Mouse (Mus musculus) lung, adult 2 months (tissue): ENCODE measurements at regions not wholly inside any gene's neighbourhood (a gene's known extent, or its start where the extent isn't known, plus 50 kb on each side); places are given as distances from the start of the nearest gene placed in this dataset.

Experiments used
- DNase-seq: peaks from one replicate; pipeline ENCODE4 v3.0.0; 2022
- H3K4me1 ChIP-seq: fragments of 200-500 bp; 2 replicates; pipeline ENCODE4 v1.6.1; 2011; ENCODE audit warnings: low read length; ENCODE audit not compliant: control insufficient read depth, insufficient read depth
- H3K4me3 ChIP-seq: fragments of 200-500 bp; replicated peaks from 2 replicates; pipeline ENCODE3; 2011; ENCODE audit warnings: low read depth, mild to moderate bottlenecking, control low read depth, low read length; ENCODE audit errors: extremely low read depth
- CTCF ChIP-seq: fragments of 200-500 bp; IDR thresholded peaks from 2 replicates; pipeline ENCODE4 v1.5.1; 2011; ENCODE audit warnings: mild to moderate bottlenecking, low read length, control low read depth; ENCODE audit not compliant: insufficient read depth
- POLR2A ChIP-seq: fragments of 200-500 bp; IDR thresholded peaks from 2 replicates; pipeline ENCODE4 v1.6.1; 2011; ENCODE audit warnings: low read depth, mild to moderate bottlenecking, control low read depth, low read length, borderline replicate concordance; ENCODE audit errors: extremely low read depth
- WGBS: fragments of 180-500 bp; shearing (Covaris S2); methylation state at CpG from one replicate; pipeline ENCODE4 v1.1.7; 2018; 5-methylcytosine and 5-hydroxymethylcytosine counted together

DNA sequence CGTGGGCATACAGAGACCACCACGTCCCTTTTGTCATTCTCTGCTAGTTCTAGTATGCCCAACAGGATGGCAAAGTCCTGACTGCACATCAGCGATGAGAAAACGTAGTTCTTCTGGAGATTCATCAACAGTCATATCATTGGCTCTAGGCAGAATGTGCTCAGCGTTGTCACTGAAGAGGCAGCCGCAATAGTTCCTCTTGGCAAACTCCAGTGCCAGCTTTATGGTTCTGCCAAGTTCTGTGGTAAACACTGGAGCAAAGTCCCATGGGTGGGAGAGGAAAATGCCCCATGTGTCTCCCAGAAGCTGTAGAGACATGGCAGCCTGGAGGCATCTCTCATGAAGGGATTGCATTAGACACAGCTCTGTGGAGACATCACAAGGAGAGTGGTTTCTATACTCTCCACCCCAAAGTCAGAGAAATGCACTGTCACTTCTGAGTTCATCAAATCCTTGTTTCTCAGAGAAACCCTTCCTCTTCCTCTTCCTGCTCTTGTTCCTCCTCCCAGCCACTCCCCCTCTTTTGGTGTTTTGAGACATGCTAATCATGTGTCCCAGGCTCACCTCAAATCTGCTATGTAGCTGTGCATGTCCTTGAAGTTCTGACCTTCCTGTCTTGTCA, 54.6 kb upstream of the Ugp2 start:
- DNase-seq, result no peak
- WGBS, result 74% methylated on average over 6 of the region's 6 CpGs
- H3K4me3 ChIP-seq, result no peak overlapping the region
- no peak for TF ChIP-seq CTCF
- TF ChIP-seq POLR2A, result no peak
- H3K4me1 ChIP-seq, result peaks cover 2% of the 10 kb centered on the region; the same call in 1 of the 2 replicates

GRCm38 (mm10) chr11:21424345-21424744, 53.3 kb upstream of the Ugp2 start:
- no peak for DNase-seq
- TF ChIP-seq CTCF (no peak), POLR2A (no peak)

DNA sequence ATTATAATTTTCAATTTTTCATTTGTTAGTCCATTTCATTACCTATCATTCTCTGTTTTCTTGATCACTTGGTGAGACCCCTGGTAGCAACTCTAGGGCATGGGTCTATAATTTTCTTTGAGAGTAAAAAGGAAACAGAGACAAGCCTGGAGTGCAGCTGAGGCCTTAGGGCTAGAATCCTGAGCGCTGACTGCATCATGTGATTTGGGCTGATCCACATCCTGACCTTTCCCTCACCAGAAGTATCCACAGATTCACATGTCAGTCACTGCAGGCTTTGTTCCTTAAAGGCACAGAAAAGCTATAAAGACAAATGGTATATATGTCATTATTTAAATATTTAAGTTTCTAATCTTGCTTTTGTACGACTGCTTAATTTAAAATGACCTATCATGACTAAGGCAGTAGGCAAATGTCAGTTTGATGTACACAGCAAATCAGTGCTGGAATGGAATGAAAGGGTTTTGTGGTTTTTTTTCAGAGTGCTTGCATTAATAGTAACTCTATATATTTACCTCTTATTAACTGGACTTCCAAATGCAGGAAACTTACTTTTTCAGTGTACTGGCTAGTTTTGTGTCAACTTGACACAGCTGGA, 51.4 kb upstream of the Ugp2 start:
- WGBS, result 59% methylated on average over 2 of the region's 2 CpGs
- Histone ChIP-seq H3K4me3 (no peak overlapping the region), H3K4me1 (no peaks in the 10 kb centered on the region)
- no peak for DNase-seq
- TF ChIP-seq CTCF, result no peak
- no peak for TF ChIP-seq POLR2A

More at GRCm38 (mm10) chr11:21424345-21424744, 53.3 kb upstream of the Ugp2 start:
- no peak overlapping the region for H3K4me3 ChIP-seq
- 0 out of 2 replicates have a peak, but pooled peaks cover 2% of the 10 kb centered on the region for H3K4me1 ChIP-seq
